Mouse (Mus musculus) gonadal fat pad, adult 2 months (tissue): ENCODE data around the gene Dlgap1. TPM values are rescaled to one million over a fixed set of nuclear protein-coding genes. Genes with fewer than 3 reads are reported as not detected.
"Not testable (repeated sequence)": the region's sequence is repeated elsewhere in the genome, so short reads cannot be mapped to it uniquely, and the experiment has no call there.

Experiments used
- DNase-seq: peaks from one replicate; pipeline ENCODE4 v3.0.0-alpha.2; 2012; ENCODE audit warnings: low read depth
- polyA plus RNA-seq: library from polyadenylated mRNA; depleted of rRNA; stranded (reverse); fragments of >200 nt; gene quantifications from 2 replicates; pipeline ENCODE4 v1.2.3, GENCODE M21; 2012

Gene Dlgap1
- polyA plus RNA-seq, 1 experiment = 5.4 TPM

- DNase-seq = no peak
These were observed 837.0 kb downstream of the Dlgap1 start for GRCm38 (mm10) chr17:70805866-70806265.

GRCm38 (mm10) chr17:70806600-70806999 is 837.7 kb downstream of the Dlgap1 start:
- no peak for DNase-seq

DNA sequence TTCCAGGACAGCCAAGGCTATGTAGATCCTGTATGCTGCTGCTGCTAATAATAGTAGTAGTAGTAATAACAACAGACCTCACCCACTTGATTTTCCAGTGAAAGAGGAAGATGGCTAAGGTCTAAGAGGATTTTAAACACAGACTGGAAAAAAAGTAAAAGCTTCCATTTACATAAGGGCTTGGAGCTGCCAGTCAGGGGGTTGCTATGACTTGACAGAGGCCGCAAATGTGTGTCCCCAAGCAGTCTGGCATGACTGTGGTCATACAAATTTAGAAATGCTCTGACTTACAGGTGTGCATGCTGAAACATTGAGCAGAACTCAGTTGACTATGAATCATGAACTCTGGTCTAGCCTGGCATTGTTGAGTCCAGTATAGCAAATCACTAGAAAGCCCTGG is 839.0 kb downstream of the Dlgap1 start:
- DNase-seq = no peak

- no peak for DNase-seq
These were observed 840.0 kb downstream of the Dlgap1 start for GRCm38 (mm10) chr17:70808837-70809236.

GRCm38 (mm10) chr17:70809776-70810175 is 840.9 kb downstream of the Dlgap1 start:
- DNase-seq = no peak

DNA sequence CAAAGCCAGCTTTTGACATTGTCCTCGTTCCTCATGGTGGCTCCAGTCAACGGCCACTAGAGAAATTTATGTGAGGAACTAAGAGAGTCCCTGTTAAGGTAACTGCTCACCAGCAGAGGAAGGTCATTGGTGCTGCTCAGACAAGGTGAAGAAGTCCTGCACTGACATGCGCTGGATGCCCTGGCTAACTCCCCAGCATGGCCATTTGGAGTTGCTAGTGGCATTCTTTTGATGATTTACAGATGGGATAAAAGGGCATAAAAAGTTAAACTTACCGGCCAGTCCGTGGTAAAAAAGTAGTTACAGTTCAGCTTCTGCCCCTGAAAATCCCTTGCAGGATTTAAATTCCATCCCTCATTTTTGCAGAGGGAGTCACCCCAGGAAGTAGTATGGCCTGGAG is 841.9 kb downstream of the Dlgap1 start:
- no peak for DNase-seq

- DNase-seq = no peak
These were observed 846.1 kb downstream of the Dlgap1 start for GRCm38 (mm10) chr17:70815001-70815400.

DNA sequence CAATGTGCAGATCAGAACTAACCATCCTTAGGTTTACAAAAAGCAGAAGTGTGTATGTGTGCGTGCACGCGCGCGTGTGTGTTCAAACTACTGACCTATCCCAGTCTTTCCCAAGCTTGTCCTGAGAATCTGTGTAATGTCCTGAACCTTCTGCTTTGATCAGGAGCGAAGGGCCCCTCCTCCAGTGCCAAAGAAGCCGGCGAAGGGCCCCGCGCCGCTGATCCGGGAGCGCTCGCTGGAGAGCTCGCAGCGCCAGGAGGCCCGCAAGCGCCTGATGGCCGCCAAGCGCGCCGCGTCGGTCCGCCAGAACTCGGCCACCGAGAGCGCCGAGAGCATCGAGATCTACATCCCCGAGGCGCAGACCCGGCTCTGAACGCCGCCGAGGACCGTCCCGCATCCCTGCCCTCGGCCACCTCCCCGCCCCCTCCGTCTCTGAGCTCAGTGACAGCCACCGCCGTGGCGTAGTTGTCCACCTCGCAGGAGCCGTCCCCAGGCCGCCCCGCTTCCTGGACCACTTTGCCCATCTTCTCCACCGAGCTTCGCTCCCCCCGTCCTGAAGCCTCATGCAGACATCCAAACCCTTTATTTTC is 849.1 kb downstream of the Dlgap1 start:
- no peak for DNase-seq

GRCm38 (mm10) chr17:70823083-70823482 is 854.2 kb downstream of the Dlgap1 start:
- DNase-seq = no peak

GRCm38 (mm10) chr17:70826227-70826626 is 857.4 kb downstream of the Dlgap1 start:
- no peak for DNase-seq

DNA sequence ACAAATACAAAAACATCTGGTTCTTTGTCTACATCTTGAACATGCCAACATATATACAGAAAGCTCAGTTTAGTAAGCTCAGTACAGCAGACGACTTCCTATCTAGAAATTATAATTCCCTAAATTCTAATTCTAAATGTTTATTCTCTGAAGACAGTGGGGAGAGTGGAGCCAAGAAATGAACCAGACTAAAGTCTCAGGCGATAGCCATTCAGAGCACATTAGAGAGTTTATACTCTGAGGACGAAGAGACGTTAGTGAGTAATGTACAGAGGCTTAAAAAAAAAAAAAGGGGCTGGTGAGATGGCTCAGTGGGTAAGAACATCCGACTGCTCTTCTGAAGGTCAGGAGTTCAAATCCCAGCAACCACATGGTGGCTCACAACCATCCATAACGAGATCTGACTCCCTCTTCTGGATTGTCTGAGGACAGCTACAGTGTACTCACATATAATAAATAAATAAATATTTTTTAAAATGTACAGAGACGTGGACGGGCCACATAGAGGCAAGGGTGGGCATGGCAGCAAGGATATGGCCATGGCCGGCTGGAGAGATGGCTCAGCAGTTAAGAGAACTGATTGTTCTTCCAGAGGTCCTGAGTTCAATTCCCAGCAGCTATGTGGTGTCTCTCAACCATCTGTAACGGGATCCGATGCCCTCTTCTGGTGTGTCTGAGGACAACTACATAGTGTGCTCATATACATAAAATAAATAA is 858.7 kb downstream of the Dlgap1 start:
- DNase-seq = not testable (repeated sequence)

GRCm38 (mm10) chr17:70828180-70828528 is 859.3 kb downstream of the Dlgap1 start:
- DNase-seq = no peak

GRCm38 (mm10) chr17:70828569-70828968 is 859.7 kb downstream of the Dlgap1 start:
- no peak for DNase-seq

GRCm38 (mm10) chr17:70829217-70829616 is 860.3 kb downstream of the Dlgap1 start:
- DNase-seq = no peak

DNA sequence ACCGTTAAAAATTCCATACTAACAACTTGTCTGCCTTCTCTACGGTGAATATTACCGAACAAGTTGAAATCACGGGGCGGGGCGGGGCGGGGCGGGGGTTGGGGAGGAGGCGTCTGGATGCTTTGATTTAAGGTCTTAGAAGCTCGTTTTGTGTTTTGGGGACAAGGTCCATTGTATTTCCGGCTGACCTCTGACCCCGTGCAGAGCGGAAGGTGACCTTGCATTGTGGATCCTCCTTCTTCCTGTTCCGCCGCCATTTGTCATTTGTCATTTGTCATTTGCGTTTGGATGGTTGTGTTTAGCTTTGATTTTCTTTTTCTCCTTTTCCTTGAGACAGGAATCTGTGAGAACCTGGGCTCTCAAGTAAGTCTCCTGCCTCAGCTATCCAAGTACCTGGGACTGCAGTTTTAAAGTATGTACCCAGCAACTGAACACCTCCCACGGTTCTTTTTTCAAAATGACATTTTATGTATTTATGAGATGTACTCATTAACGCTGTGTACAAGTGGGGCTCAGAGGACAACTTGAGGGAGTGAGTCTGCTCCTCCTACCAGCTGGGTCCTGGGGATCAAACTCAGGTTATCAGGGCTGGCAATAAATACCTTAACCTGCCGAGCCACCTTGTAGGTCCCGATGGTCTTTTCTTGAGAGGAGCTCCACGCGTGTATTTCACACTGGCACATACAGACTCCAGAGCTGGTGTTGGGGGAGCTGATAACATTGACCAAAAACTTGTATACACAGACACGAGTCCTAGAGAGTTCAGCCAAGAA is 861.3 kb downstream of the Dlgap1 start:
- DNase-seq = no peak

GRCm38 (mm10) chr17:70831591-70831990 is 862.7 kb downstream of the Dlgap1 start:
- no peak for DNase-seq

DNA sequence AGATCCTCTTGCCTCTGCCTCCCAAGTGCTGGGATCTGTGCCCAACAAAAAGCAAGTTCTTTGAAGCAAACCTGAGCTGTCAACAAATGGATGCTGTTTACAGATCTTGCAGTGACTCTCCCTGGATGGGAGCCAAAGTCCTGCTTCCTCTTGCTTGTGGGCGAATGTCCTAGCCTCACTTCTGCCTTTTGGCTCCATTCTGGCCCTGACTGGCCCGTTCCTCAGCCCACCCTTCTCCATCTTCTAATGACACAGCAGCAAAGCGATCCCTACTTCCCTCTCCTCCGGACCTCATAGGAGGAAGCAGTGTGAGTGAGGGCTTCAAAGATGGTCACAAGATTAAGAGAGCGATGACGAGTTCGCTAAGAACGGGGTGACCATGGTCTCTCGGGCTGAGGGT is 863.7 kb downstream of the Dlgap1 start:
- no peak for DNase-seq

DNA sequence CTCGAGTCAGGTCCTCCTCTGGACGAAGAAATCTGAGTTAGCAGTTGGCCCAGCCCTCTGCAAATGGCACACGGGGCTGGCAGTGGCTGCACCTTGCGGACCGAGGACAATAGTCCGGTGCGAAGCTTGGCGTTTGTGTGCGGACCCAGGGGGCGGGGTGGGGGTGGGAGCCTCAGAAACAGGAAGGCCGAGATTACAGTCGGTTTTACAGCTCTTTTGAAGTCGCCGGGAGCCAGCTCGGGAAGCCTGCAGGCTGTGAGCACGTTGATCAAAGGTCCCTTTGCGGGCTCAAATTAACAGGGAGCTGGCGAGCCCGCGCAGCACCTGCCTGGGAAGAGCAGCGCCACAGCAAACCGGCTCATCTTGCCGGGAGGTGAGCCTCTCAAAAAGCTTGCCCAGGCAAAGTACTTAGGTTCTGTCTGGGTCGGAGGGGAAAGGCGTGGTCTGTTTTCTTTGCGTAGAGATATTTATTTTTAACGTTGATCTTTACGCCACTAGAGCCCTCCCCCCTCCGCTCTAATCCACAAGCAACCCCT is 865.6 kb downstream of the Dlgap1 start:
- no peak for DNase-seq

DNA sequence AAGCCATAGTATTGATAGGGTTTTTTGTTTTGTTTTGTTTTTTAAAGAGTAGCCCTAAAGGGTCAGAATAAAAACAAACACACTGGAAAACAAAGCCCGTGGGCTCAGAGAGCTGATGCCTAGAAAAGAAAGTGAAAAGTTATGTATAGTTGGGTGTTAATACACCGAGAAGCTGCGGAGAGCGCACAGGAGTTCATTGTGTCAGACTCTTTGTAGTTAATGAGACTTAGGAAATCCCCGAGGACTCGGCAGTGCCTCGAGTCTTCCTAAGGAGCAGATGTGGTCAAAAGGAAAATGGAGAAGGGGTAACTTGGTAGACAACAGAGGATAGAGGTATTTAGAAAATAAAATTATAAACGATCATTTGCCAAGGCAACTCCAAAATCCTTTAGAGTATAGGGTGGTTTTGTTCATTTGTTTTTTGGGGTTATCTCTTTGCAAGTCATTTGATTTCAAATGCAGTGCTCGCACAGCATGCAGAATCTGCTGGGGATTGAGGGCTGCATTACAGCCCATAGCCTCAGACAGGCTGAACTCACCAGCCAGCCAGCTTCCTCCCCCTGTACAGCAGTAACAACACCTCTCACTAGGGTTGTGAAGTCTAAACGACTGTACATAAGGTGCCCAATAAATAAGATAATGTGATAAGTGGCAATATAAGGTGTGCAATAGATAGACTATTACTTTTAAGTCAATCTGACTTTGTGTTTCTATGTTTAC is 866.4 kb downstream of the Dlgap1 start:
- no peak for DNase-seq

GRCm38 (mm10) chr17:70836820-70837219 is 867.9 kb downstream of the Dlgap1 start:
- no peak for DNase-seq

GRCm38 (mm10) chr17:70837474-70837873 is 868.6 kb downstream of the Dlgap1 start:
- not testable (repeated sequence) for DNase-seq

DNA sequence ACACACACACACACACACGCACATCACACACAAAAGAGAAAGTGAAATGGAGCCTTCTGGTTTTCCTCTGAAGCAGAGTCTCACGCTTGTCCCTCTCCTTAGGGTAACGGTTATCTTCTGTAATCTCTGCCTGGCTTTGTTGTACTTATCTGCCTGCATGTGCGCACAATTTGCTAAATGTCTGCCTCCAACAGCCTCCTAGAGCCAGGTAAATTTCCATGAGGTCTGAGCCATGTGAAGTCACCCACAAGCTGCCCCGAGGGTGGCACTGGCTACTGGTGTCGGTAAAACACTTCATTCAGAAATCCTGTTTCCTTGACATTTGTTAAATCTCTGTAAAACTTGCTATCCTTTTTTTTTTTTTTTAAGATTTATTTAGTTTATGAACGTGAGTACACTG is 869.2 kb downstream of the Dlgap1 start:
- no peak for DNase-seq
